Mouse (Mus musculus): Measurements from ENCODE around the gene Klhl32.
A peak's percentile ranks its signal among the peaks of the same experiment; 100 is the strongest.
"Not testable (repeated sequence)": the region's sequence is repeated elsewhere in the genome, so short reads cannot be mapped to it uniquely, and the experiment has no call there.

The Klhl32 gene

DNA sequence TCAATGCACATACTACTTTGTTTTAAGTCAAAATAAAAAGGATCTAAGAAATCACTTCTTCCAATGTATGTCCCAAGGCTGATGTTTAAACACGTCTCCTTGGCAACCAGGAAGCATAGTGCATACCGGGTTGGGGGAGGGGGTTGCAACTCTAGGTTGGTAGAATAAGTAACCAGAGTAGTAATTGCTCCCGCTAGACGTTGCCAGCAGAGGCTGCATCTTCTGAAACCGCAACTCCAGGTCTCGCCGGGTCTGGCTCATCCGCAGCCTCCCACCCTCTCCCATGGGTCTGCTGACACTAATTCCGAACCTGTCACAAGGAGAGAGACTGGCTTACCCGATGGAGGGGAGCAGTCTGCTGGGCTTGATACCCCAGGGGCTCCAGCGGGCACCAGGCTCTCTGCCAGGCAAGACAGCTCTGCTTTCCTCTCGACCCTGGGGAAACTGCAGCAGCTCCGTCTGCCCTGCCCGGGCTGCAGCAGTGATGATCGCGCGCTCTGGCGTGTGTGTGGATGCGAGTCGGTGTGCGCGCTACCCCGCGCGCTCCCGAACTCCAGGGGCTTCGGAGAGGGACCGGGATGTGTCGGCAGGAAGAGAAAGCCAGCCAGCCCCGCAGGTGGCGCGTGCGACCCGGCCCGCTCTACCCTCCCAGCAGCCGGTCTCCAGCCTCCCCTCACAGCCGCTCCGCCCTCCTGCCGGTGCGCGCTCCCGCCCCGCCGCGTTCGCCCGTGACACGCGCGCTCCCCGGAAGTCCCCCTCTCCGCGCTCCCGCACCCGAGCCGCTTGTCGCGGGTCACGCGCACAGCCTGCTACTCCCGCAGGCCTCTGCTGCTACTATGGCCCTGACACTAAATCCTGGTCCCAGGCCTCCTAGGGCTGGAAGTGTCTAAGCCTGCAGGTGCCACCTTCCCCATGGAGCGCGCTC lies at the start of gene Klhl32:
TSS of gene Klhl32 (minus strand) at position 724 of the 925 bp plus-strand sequence.
- DNase-seq, result peak; percentile 88 to 91

DNA sequence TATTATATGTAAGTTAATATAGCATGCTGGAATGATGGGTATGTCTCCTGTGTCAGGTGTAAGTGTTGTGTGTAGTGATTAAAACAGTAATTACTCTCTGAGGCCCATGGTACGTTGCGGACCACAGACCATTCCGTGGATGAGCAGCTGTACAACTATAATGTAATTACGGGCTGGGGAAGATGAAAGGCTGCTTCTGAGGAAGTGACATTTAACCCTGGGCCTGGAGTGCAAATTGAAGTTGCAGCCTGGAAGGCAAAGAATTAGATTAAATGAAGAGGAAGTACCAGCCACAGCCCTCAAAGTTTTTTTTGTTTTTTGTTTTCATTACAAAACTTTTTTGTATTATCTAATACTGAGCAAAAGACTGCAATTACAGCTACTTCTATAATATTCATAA lies 48.2 kb upstream of the Klhl32 start:
- no peak for DNase-seq

DNA sequence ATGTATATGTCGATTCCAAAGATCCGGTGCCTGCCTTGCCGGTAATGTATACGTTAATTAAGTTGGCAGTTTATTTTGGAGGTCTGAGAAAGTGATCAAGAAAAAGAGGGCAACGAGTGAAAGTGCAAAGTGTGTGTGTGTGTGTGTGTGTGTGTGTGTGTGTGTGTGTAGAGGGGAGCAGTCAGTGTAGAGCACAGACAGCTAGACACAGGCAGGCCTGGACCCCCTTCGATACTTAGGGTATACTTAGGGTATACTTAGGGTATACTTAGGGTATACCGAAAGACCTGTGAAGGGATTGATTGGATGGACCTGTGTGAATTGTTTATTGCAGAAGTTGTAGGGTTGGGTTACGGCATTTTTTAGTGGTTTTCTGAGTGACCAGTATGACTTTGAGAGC lies 47.7 kb upstream of the Klhl32 start:
- DNase-seq, result peak; percentile 12 to 17

DNA sequence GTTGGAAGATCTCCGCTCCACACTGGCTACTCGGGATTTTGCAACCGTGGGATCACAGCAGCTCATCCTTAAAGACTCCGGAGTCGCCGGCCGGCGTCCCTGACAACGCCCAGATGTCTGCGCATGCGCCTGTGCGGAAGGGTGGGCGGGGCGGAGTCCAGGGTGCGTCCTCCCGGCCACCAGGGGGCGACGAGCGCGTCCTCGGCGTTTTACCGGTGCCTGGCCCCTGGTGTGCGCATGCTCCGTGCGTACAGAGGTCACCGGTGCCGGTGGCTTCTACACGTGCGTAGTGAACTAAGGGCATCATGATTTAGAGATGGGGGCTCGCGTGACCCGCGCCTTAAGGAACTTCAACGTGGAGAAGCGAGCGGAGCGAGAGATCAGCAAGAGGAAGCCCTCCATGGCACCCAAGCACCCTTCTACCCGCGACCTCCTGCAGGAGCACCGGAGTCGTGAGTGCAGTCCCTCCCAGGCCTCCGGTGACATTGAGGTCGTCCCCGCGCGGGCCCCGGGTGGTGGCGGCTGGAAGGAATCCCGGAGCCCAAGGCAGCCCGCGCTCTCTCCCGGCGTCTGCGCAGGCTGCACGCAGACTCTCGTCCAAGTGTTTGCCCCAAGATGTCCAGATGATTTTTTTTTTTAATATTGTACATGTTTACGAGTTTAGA lies 47.1 kb upstream of the Klhl32 start, which contains the start of gene Ndufaf4:
TSS of gene Ndufaf4 (plus strand) at position 233 of the 665 bp plus-strand sequence.
- peak; percentile 100 for DNase-seq

DNA sequence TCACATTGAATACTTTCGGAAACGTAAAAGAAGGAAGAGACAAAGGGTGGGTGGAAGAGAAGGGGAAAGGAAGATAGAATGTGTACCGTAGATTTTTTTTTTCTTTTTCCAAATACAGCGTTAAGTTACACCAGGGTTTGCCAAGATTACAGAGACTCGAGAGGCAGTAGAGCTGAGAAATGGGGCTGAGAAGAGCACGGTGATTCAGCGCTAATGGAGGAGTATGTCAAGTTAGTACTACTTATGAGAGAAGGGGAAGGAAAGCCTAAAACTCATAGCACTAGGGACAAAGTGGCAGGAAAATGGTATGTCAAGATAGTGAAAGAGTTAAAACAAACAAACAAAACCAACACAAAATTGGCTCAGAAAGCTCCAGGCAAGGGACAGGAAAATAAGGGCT lies 46.4 kb upstream of the Klhl32 start:
- DNase-seq, result no peak

DNA sequence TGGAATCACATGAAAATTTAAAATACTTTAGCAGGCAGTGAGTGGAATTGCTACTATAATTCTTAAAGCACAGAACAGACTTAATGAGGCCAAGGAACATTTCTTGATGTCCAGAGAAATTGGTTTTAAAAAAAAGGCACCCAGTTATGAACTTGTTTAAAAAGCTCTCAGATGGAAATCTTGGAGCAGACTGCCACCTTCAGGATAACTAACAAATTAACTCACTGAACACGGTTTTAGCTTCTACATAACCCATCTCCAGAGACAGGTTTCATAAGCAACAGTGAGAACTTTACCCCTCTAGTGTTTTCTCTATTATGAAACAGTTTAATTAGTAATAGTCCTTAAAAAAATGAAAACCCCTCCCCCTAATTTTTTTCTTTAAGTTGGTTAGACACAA lies 45.9 kb upstream of the Klhl32 start:
- peak; percentile 39 to 62 for DNase-seq

DNA sequence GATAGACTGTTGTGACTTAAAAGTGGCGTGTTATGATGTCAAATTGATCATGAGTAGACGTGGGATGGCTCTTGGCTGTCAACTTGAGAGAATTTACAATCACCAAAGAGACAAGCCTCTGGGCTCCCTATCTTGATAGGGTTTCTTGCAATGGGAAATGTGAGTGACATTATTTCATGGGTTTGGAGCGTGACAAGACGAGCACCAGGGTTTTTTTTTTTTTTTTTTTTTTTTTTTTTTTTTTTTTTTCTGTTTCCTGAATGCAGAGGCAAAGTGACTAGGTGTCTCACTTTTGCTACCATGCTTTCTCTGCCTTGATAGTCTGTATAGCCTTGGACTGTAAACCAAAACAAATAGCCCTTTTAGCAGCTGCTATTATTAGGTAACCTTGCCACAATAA lies 43.7 kb upstream of the Klhl32 start:
- DNase-seq, result no peak

DNA sequence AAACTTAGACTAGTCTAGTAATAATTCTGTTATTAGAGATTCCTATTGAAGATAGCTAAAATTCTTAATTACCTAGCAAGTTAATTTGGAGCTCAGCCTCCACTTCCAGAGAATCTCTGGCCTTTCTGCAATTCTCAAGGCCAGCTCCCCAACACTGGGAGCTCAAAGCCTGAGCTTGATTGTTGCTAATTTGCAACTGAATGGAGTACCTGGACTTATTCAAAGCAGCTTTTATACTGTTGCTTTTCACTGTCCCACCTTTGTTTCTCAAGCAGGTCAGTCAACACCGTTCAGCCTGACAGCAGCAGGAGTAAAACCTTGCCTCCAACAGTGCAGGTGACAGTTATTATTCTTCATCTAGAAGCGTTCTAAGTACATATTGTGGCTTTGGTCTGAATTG lies 41.4 kb upstream of the Klhl32 start:
- not testable (repeated sequence) for DNase-seq

DNA sequence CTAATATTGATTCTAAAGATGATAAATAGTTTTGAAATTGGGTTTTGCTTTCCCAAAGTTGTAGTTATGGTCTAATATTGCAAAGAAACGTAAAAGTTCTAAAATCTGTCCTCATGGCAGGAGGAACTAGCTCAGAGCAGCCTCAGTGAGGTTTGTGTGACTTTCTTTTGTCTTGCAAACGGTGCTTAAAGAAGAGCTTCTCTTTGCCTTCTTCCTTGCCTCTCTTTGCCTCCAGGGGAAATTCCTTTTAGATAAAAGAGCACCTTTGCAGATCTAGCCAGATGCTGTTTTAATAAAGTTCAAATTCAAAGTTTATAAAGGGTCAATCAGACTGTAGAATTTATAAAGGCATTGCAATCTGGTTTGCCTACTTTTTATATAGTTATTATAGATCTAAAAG lies 38.5 kb upstream of the Klhl32 start:
- not testable (repeated sequence) for DNase-seq

DNA sequence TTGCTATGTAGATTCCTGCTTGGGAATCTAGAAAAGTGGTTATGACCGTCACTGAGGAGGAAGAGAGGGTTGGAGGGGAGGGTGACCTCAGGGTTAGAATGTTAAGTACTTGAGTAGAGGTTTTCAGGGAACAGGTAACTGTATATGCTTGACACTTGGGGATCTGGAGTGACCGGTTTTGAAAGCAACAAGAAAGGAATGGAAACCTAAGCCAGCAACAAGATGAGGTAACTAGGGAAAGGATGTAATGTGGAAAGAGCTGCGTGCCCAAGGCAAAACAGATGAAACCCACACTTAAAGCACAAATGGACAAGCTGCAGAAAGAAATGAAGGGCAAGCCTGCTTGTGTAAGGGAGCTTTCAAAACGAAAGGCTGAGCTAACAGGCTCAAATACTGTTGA lies 18.3 kb upstream of the Klhl32 start:
- DNase-seq, result no peak

DNA sequence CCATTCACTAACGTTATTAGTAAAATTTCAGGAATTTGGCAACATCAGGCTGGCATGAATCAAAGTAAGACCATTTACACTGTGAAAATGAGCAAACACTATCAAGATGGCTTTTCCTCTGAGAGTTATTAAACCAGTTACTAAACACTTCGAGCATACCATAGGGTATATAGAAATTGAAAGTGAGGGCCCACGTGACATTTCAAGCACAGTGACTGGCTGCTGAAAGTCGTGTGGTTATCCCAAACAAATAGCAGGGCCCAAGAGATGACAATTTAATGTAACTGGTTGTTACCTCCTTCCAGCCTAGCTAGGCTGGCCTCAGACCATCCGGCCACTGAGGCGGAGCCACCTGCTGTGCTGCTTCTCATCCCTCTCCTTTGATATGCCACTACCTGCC lies 14.8 kb upstream of the Klhl32 start:
- DNase-seq, result no peak

DNA sequence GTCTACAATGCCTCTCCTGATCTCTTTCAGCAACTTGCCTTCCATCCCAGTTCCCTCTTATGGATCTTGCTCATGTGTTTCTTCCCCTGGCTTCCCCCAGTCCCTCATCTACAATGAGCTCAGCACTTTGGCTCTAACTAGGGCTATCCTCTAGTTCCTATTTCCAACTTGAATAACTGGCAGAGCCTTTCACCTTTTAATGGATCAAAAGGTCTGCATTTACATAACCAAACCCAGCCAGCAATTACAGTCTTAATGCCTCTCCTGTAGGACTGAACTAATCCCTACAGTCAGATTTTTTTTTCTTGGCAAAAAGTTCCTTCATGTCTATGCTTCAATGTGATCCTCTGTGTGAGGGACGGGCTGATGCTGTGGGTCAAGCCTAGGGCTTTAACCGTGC lies 3.5 kb downstream of the Klhl32 start:
- DNase-seq, result no peak

DNA sequence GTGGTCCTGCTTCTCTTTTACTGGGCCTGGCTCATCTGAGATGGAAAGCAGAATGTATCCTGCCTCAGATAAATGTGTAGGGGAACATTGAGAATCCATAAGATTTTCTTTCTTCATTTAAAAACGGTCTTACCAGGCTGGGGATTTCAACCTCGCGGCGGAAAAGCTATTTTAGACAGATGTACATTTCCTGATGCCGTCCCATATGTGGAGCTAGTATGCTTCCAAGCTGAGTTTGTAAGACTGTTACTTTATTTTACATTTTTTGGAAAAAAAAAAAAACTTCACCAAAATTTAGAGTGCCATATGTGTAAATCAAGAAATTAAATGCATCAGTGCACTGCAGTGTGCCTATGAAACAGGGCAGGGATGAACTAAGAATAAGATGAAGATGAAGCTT lies 5.4 kb downstream of the Klhl32 start:
- DNase-seq, result no peak

DNA sequence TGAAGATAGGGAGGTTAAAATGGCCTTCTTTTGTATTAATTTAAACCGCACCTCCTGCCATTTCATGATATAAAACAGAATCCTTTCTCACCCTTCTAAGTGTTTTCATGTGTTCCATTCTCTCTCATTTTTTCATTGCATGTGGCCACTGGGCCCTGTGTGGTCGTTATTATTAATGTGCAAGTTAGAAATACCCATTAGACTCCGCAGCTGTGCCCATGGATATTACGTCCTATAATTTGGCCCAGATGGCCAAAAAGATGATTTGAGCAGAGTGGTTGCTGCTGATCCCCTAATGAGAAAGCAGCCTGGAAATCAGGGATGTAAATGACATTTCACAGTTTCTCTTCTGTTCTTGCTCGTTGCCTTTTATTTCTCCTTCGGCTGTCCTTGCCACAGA lies 12.4 kb downstream of the Klhl32 start:
- DNase-seq, result no peak

DNA sequence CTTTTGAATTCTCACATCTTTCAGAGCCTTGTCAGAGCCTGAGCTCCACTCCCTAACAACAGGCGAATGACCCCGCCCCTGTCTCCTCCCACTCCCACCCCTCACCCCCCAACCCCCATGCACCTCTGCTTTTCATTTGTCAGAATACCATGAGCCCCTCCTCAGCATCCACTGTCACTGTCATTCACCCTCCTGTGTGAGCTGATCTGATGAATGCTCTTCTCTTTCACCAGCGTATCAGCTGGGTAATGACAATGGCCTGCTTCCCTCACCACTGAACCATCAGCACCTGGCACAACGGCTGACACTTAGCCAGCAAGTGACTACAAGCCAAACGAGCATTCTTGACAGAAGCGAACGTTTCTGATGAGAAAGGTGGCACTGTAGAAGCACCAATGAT lies 15.4 kb downstream of the Klhl32 start:
- DNase-seq, result peak in 1 of 2 experiments; percentile 32

DNA sequence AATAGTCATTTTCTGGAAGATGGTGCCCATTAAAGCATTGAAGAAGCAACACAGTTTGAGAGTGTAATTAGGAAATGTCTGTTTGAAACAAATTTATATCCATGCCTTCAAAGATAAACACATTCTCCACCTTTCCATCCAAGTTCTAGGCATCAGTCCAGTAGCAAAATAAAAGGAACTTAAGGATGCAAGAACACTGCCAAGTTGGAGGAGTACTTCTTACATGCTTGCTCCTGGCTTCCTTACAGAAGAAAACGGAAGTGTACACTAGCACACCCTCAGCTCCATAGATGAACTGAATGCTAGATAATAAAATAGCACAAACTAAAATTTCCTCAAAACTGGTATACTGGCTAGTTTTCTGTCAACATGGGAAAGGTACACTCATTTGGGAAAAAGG lies 42.6 kb downstream of the Klhl32 start:
- DNase-seq, result no peak

DNA sequence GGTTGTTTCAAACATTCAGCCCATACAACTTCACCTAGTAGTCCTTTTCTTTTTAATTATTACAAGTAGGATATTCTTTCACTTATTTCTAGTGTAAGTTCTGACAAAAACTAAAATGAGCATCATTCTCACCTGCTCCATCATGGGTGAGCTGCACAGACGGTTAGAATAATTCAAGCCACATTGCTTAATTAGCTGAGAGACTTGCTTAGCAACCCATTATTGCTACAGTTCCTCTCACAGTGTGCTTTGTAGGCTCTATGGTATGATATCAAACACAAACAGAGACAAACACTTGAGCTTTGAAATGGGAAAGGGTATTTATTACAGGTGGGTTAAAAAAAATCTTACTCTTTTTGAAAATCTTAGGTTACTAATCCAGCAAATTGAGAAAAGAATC lies 49.0 kb downstream of the Klhl32 start:
- no peak for DNase-seq

DNA sequence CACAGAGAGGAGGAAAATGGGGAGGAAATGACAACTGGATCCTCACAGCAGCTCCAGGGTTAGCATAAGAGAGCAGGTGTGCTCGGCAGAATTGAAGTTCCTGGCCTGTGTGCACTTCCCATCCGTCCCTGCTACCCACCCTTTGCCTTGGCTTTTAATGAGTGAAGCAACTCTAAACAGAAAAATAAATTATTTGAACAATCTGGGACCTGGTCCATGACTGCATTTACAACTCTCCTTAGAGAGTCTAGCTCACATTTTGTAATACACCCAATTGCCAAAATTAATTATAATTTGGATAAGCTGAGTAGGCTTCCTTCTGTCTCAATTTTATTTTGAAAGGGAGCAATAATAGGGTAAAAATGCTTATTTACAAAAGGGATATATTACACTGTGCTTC lies 49.6 kb downstream of the Klhl32 start:
- no peak for DNase-seq

DNA sequence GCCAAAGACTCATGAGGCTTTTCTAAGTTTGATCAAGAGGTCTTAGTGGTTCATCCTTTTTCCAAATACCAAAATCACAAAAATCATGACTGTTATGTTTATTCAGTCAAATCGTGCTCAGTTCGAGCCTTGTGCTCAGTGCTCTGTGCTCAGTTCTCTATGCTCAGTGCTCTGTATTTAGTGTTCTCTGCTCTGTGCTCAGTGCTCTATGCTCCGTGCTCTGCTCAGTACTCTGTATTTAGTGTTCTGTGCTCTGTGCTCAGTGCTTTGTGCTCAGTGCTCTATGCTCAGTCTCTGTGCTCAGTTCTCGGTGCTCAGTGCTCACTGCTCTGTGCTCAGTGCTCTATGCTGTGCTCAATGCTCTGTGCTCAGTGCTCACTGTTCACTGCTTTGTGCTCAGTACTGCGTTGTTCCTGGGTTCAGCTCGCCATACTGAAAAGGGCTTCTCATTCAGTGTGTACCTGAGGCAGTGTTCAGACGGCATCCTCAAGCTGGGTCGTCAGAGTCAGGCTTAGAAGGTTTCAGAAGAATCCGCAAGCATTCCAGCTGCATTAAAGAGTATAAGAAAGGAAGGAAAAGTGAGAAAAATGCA lies 50.5 kb downstream of the Klhl32 start:
- no peak for DNase-seq

DNA sequence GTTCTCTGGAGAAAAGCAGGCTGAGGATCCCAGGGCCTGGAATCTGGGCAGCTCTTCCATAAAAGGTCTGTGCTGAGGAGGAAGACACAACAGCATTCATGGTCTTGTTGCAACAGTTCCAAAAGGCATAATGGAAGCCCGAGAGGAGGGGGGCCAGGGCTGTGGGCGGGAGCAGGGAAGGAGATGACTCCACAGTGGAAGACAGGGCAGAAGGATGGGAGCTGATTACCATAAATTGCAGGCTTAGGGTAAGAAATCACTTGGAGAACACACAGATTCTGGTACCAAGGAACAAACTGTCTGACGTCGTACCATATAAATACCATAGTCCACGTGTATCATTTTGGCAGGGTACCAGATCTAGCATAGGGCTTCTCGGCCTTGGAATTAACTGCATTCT lies 51.9 kb downstream of the Klhl32 start:
- no peak for DNase-seq

DNA sequence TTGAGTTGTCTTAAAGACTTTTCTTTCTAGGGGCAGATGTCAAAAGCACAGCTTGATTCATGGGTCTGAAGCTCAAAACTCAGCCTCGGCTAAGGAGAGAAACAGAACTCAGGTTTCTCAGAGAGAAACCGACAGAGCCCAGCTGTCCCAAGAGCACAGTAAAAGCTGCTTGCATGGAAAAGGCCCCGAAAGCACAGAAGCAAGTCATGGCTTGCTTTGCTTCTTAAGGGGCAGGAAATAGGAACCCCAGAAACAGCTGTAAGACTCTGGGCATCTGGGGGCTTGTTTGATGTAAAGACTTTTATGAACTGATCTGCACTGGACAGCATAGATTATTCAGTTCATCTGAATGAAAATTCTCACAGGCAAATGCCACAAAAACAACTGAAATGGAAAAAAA lies 53.1 kb downstream of the Klhl32 start:
- DNase-seq, result no peak

DNA sequence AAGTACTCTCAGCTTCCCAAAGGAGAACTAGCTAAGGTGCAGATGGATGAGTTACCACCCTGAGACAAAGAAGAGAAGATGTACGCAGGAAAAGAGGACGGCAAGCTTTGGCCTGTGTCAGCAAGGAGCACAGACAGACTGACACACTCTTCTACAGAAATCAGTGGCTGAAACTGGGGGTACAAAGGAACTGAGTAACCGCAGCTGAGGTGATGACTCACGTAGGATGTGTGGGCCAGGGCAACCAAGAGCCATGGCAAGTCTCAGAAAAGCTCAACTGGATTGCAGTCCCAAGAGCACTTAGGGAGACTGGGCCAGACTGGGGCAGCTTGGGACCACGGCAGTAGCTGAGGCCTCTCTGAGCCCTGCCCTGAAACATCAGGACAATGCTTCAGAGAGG lies 53.6 kb downstream of the Klhl32 start:
- DNase-seq, result no peak

DNA sequence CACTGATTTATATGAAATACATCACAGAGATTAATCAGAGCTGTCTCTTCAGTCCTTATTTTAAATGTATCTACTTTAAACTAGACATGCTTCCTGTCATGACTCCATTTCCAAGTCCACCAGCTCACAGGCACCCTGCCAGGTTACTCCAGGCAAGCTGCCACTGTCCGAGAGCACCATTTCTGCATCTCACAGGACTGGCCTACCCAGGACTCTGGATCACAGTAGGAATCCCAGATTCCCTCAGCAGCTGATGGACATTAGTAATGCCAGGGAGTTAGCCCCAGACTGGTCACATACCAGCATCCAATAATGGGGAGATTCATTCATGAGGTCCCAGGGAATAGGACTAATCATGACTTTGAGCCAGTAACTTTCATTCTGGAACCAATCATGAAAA lies 54.7 kb downstream of the Klhl32 start:
- DNase-seq, result peak; percentile 78

DNA sequence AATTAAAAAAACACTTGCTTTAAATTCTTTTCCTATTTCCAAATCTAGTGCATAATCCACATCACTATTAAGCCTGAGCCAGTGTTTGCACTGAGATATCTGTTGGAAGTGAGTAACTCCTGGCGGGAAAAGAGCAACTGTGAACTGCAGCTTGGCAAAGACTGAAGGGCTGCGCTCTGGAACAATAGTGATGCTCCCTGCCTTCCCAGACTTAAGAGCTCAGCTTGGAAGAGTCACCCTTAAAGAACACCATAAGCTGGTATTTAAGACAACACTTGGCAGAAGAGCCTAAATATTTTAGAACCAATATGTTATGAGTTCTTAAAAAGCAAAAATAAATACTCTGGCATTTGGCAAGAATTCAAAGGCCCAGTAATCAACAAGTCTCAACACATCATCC lies 55.7 kb downstream of the Klhl32 start:
- DNase-seq, result no peak

Measured in cerebellum, postnatal 14 days (tissue).